Mouse (Mus musculus) gastrocnemius, postnatal 36 days (tissue): ENCODE data around the gene Actb. TPM values are rescaled to one million over a fixed set of nuclear protein-coding genes. Genes with fewer than 3 reads are reported as not detected.

ENCODE experiments used
- DNase-seq, 2 experiments: peaks; one replicate each; pipeline ENCODE4 v3.0.0; 2022
- intact Hi-C: fragments of 180-260 bp; cut with DNase I; formaldehyde crosslinking; loops from one replicate; pipeline ENCODE4 v1.15.1; 2025
- long read RNA-seq, 2 experiments: library from polyadenylated mRNA; stranded (forward); transcript quantifications; one replicate each; pipeline ENCODE4 v2.0.0; 2021
- total RNA-seq, 2 experiments: library from RNA; stranded (reverse); gene quantifications; 2 replicates each; pipeline ENCODE4 v1.2.3; 2021

Gene Actb
- 100 to 1,000 TPM; 427 to 440 TPM for total RNA-seq
- long read RNA-seq, experiment 1, transcript Actb-201 (6 exons, 1,920 nt): major isoform, 38 of 85 reads
- long read RNA-seq, experiment 1, partial matches to known transcripts: 13 of 85 reads
- long read RNA-seq, experiment 1, other reads (novel, unspliced or antisense): 34 of 85 reads
- long read RNA-seq, experiment 2, transcript Actb-201 (6 exons, 1,920 nt): major isoform, 70 of 116 reads
- long read RNA-seq, experiment 2, partial matches to known transcripts: 6 of 116 reads
- long read RNA-seq, experiment 2, other reads (novel, unspliced or antisense): 40 of 116 reads

GRCm38 (mm10) chr5:142906532-142907047 lies at the start of gene Actb:
Actb (minus strand) TSS chr5:142906754.
- intact Hi-C loops: no loop called here
- peak; percentile 97 for DNase-seq

- no peak for DNase-seq
- intact Hi-C loops: no loop called here
These were observed 47.1 kb upstream of the Actb start for GRCm38 (mm10) chr5:142953641-142954040.

- no peak for DNase-seq
- intact Hi-C loops: no loop called here
These were observed 43.9 kb upstream of the Actb start for GRCm38 (mm10) chr5:142950405-142950804.

- intact Hi-C loops: no loop called here
- no peak for DNase-seq
These were observed 43.0 kb upstream of the Actb start for GRCm38 (mm10) chr5:142949580-142949979.

GRCm38 (mm10) chr5:142947460-142947859 lies 40.9 kb upstream of the Actb start:
- intact Hi-C loops: no loop called here
- no peak for DNase-seq

GRCm38 (mm10) chr5:142944979-142945682 lies 38.6 kb upstream of the Actb start:
- DNase-seq: no peak
- intact Hi-C loops: no loop called here

GRCm38 (mm10) chr5:142940393-142940792 lies 33.8 kb upstream of the Actb start:
- no peak for DNase-seq
- intact Hi-C loops: no loop called here

- DNase-seq: peak in 1 of 2 experiments; percentile 45
- intact Hi-C loops: loop anchor here (2.0 kb wide), 3 partner anchors 97 to 129 kb away; no protein-coding TSS in a partner anchor
These were observed 31.6 kb upstream of the Actb start for GRCm38 (mm10) chr5:142937956-142938727.

GRCm38 (mm10) chr5:142936336-142936719 lies 29.8 kb upstream of the Actb start:
- intact Hi-C loops: loop anchor here (2.0 kb wide), 3 partner anchors 98 to 130 kb away; no protein-coding TSS in a partner anchor
- DNase-seq: peak; percentile 72 to 81

- peak; percentile 70 to 71 for DNase-seq
- intact Hi-C loops: loop anchor here (2.0 kb wide), 3 partner anchors 99 to 131 kb away; no protein-coding TSS in a partner anchor
These were observed 29.2 kb upstream of the Actb start for GRCm38 (mm10) chr5:142935642-142936335.

- intact Hi-C loops: loop anchor here (1.0 to 5.0 kb wide), 3 partner anchors 27 to 165 kb away; no protein-coding TSS in a partner anchor
These were observed 26.2 kb upstream of the Actb start for GRCm38 (mm10) chr5:142932731-142933130.

GRCm38 (mm10) chr5:142932084-142932685 lies 25.6 kb upstream of the Actb start:
- DNase-seq: peak; percentile 55 to 73
- intact Hi-C loops: loop anchor here (1.0 to 5.0 kb wide), 3 partner anchors 27 to 165 kb away; no protein-coding TSS in a partner anchor

More at GRCm38 (mm10) chr5:142932731-142933130, 26.2 kb upstream of the Actb start:
- DNase-seq: no peak

GRCm38 (mm10) chr5:142931241-142931745 lies 24.7 kb upstream of the Actb start:
- intact Hi-C loops: loop anchor here (5.0 kb wide), 1 partner anchor 164 kb away; no protein-coding TSS in a partner anchor
- DNase-seq: no peak

GRCm38 (mm10) chr5:142929400-142929752 lies 22.8 kb upstream of the Actb start:
- no peak for DNase-seq
- intact Hi-C loops: no loop called here

- intact Hi-C loops: no loop called here
- DNase-seq: peak; percentile 77 to 83
These were observed 22.3 kb upstream of the Actb start for GRCm38 (mm10) chr5:142928749-142929399.

- intact Hi-C loops: no loop called here
- no peak for DNase-seq
These were observed 20.9 kb upstream of the Actb start for GRCm38 (mm10) chr5:142927341-142927930.

- intact Hi-C loops: no loop called here
- DNase-seq: no peak
These were observed 20.3 kb upstream of the Actb start for GRCm38 (mm10) chr5:142926940-142927228.

GRCm38 (mm10) chr5:142926204-142926939 lies 19.8 kb upstream of the Actb start:
- intact Hi-C loops: no loop called here
- DNase-seq: peak in 1 of 2 experiments; percentile 64
